Mouse (Mus musculus) lung, adult 18-20 months (tissue): Measurements from ENCODE around the gene Gm14418.
"Not testable (repeated sequence)": the region's sequence is repeated elsewhere in the genome, so short reads cannot be mapped to it uniquely, and the experiment has no call there.

Source experiments
- DNase-seq, 2 experiments: peaks; one replicate each; pipeline ENCODE4 v3.0.0; 2022; ENCODE audit warnings: mixed read lengths in 2 of 2

Gene Gm14418

GRCm38 (mm10) chr2:177398096-177398495 is at the start of gene Gm14418:
TSS of gene Gm14418 (minus strand) at chr2:177398320.
- DNase-seq: not testable (repeated sequence)
